Mouse (Mus musculus) myocyte (in vitro differentiated cells): ENCODE data around the gene H2al2a.

ENCODE experiments used
- CEBPB ChIP-seq: IDR thresholded peaks from 2 replicates; pipeline ENCODE4 v1.6.1; 2011; ENCODE audit warnings: mild to moderate bottlenecking, moderate library complexity; ENCODE audit not compliant: poor library complexity, insufficient read depth, severe bottlenecking
- E2F4 ChIP-seq: IDR thresholded peaks from one replicate; pipeline ENCODE4 v1.6.1; 2011; ENCODE audit warnings: mild to moderate bottlenecking, control low read depth, moderate library complexity; ENCODE audit not compliant: insufficient read depth
- MAX ChIP-seq: IDR thresholded peaks from one replicate; pipeline ENCODE4 v1.6.1; 2011; ENCODE audit warnings: low read depth, mild to moderate bottlenecking, control low read depth
- MYOD1 ChIP-seq, 3 experiments: IDR thresholded peaks; one replicate each; pipeline ENCODE4 v1.6.1; 2011; ENCODE audit warnings: control low read depth in 2 of 3, low read depth in 2 of 3, mild to moderate bottlenecking in 2 of 3, moderate library complexity in 1 of 3; ENCODE audit not compliant: insufficient read length in 2 of 3, control insufficient read depth in 1 of 3
- MYOG ChIP-seq, 3 experiments: IDR thresholded peaks; one replicate each; pipeline ENCODE4 v1.6.1; 2011; ENCODE audit warnings: control low read depth in 2 of 3, low read depth in 2 of 3, mild to moderate bottlenecking in 2 of 3; ENCODE audit not compliant: insufficient read length in 2 of 3, control insufficient read depth in 1 of 3, insufficient read depth in 1 of 3
- POLR2A ChIP-seq: IDR thresholded peaks from one replicate; pipeline ENCODE4 v1.6.1; 2011; ENCODE audit warnings: low read depth, mild to moderate bottlenecking, control low read depth, moderate library complexity; ENCODE audit not compliant: insufficient read length
- POLR2AphosphoS2 ChIP-seq: IDR thresholded peaks from one replicate; pipeline ENCODE4 v1.6.1; 2011; ENCODE audit warnings: low read depth, control low read depth; ENCODE audit not compliant: insufficient read length
- REST ChIP-seq: IDR thresholded peaks from one replicate; pipeline ENCODE4 v1.6.1; 2011; ENCODE audit warnings: mild to moderate bottlenecking, control low read depth, moderate library complexity; ENCODE audit not compliant: insufficient read depth, insufficient read length
- SRF ChIP-seq: IDR thresholded peaks from one replicate; pipeline ENCODE4 v1.6.1; 2011; ENCODE audit warnings: low read depth; ENCODE audit not compliant: control insufficient read depth, insufficient read length
- TCF12 ChIP-seq: IDR thresholded peaks from one replicate; pipeline ENCODE4 v1.6.1; 2011; ENCODE audit warnings: mild to moderate bottlenecking, control low read depth; ENCODE audit not compliant: poor library complexity, insufficient read depth, severe bottlenecking
- TCF3 ChIP-seq: IDR thresholded peaks from one replicate; pipeline ENCODE4 v1.6.1; 2011; ENCODE audit warnings: low read depth, control low read depth; ENCODE audit not compliant: insufficient read length
- USF1 ChIP-seq: IDR thresholded peaks from one replicate; pipeline ENCODE4 v1.6.1; 2011; ENCODE audit warnings: low read depth, mild to moderate bottlenecking, control low read depth, moderate library complexity

DNA sequence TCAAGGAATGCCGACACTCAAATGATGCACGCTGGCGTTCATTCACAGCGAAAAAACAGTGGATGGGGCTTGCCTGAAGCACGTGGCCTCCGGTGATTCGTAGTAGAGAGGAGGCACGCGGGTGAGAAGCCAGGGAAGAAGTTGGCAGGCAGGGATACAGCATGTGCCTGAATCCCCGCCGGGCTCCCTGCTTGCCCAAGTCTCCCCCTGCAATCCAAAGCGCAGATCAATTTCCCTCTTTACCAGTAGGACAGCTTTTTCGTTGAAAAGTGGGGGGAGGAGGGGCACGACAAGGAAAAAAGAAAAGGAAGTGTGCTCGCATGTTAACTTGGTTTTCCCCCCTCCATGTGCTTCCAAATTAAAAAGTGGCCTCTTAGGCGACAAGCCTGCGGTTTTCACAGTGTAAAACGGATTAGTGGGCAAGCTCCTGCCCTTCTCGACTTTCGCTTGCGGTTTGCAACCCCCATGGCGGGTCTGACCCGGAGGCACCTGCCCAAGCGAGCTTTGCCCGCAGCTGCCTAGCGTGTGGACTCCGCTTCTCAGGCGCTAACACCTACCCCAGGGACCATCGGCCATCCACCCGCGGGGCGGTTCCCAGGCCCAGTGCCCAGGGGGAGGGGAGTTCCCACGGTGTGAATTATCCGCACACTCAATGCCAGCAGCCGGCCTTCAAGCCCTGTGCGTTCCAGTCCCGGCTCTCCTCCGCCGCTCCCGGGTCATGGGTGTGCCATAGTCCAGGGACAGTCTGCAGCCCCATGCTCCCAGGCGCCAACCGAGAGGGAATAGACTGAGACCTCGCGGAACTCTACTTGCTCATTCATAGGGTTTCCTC lies 29.6 kb upstream of the H2al2a start:
- no peak for TF ChIP-seq TCF12
- TF ChIP-seq CEBPB = no peak
- no peak for TF ChIP-seq POLR2A
- no peak for TF ChIP-seq USF1
- TF ChIP-seq MAX = no peak
- TF ChIP-seq E2F4 = no peak
- TF ChIP-seq POLR2AphosphoS2 = no peak
- no peak for TF ChIP-seq SRF
- peak in 2 of 3 experiments; percentile 65 to 78 for TF ChIP-seq MYOD1 (IDR thresholded peaks at IDR 0.05; ENCODE audit: control insufficient read depth in 1 of 3, insufficient read length in 2 of 3, low read depth in 2 of 3)
- TF ChIP-seq TCF3 = peak; percentile 67
- TF ChIP-seq MYOG (IDR thresholded peaks at IDR 0.05; ENCODE audit: control insufficient read depth in 1 of 3, insufficient read depth in 1 of 3, insufficient read length in 2 of 3, low read depth in 2 of 3) = peak in 2 of 3 experiments; percentile 61 to 93
- no peak for TF ChIP-seq REST
